Mouse (Mus musculus) ES-E14 (cell line): ENCODE measurements around the gene Znhit1.

Experiments used
- ZC3H11A ChIP-seq: IDR thresholded peaks from 2 replicates; pipeline ENCODE4 v1.6.1; 2012; ENCODE audit warnings: low read depth, mild to moderate bottlenecking, inconsistent platforms, low read length, borderline replicate concordance
- ZNF384 ChIP-seq: IDR thresholded peaks from 2 replicates; pipeline ENCODE4 v1.6.1; 2012; ENCODE audit warnings: low read depth, low read length, inconsistent platforms

DNA sequence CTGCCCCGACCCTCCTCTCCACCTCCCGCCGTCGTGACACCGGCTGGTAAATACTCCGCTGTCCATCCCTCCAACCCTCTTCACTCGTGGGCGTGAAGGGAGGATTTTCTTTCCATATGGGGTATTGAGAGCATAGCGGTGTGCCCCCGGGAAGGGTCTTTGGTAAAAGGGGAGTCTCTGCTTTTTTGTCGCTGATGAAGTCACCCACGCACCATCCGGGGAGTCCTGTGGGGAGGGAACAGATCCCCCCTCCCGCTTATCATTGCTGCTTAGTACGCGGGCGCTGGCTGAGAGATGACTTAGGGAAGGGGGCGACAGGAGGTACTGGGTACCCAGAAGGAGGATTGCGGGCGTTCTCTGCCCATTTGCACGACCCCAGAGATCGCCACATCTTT is 42.6 kb upstream of the Znhit1 start:
- TF ChIP-seq ZC3H11A (no peak), ZNF384 (no peak)
